Mouse (Mus musculus): ENCODE measurements around the gene Greb1. TPM values are rescaled to one million over a fixed set of nuclear protein-coding genes. Genes with fewer than 3 reads are reported as not detected.

Greb1 gene
- polyA plus RNA-seq, 1 experiment from 2014 or later: 4.5 TPM

DNA sequence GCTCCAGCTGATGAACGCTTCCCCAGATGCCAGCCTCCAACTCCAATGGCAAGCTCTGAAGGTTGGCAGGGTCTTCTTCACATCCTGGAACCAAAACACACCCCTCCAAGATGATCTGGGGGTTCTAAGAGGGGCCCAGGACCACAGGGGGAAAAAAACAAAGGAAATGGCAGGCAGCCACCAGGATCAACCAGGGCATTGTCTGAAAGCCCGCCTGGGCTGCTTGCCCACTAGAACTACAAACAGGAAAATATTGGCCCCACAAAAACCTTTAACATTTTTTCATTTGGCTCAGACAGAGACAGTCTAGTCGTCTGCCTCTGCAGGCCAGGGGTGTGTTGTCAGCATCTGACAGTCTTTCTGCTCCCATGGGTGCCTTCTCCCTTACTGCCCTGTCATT, 25.3 kb downstream of the Greb1 start:
- no peak overlapping the region for H3K9ac ChIP-seq
- H3K4me1 ChIP-seq: no peaks in the 10 kb centered on the region
- no peaks in the 10 kb centered on the region for H3K36me3 ChIP-seq
- H3K4me2 ChIP-seq (replicated peaks): no peak overlapping the region
- no peak for ATAC-seq (ENCODE audit: low FRiP score)
- no peak overlapping the region for H3K4me3 ChIP-seq
- no peak overlapping the region for H3K27ac ChIP-seq
- H3K9me3 ChIP-seq (replicated peaks): no peaks in the 10 kb centered on the region
- WGBS: 86% methylated on average over 3 of the region's 3 CpGs
- no peaks in the 10 kb centered on the region for H3K27me3 ChIP-seq

DNA sequence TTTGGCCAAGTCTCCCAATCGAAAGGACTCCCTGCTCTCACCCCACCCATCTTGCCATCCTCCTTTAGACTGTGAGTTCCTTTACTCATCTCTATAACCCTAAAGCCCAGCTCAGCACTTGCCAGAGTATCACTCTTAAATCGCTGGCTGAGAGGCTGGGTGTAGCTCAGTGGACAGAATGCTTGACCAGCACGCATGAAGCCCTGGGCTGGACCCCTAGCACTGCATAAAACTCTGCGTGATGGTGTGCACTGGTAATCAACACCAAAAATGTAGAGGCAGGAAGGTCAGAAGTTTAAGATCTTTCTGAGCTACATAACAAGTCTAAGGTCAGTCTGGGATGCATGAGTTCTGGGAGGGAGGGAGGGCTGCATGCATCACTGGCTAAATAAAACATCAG, 26.1 kb downstream of the Greb1 start:
- H3K4me3 ChIP-seq: no peak overlapping the region
- no peak overlapping the region for H3K9ac ChIP-seq
- H3K27ac ChIP-seq: no peak overlapping the region
- no peak overlapping the region for H3K4me2 ChIP-seq (replicated peaks)
- H3K4me1 ChIP-seq: no peaks in the 10 kb centered on the region
- no peaks in the 10 kb centered on the region for H3K36me3 ChIP-seq
- no peaks in the 10 kb centered on the region for H3K9me3 ChIP-seq (replicated peaks)
- WGBS: 90% methylated on average over 4 of the region's 4 CpGs
- ATAC-seq (ENCODE audit: low FRiP score): no peak
- no peaks in the 10 kb centered on the region for H3K27me3 ChIP-seq

DNA sequence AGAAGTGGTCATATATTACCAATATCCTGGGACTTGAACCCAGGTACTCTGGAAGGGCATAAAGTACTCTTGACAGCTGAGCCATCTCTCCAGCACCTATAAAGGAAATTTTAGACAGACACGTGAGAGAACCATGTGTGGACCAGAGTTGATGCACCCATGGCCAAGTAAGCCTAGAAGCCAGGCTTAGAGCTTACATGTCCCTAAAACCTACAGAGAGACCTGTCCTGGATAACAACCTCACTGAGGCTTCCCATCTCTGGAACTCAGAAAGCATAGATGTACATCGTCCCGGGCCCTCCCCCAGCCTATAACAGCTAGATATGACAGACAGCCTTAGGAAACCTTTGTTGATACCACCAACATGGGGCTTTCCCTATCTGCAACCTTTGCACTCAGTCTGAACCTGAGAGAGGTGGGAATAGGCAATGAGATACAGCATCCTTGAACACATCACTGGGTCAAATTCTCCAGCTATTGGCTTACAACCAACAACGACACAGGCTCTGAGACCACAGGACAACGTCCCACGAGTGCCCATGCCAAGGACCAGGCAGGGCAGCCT, 31.0 kb downstream of the Greb1 start:
- no peaks in the 10 kb centered on the region for H3K4me1 ChIP-seq
- no peak for ATAC-seq (ENCODE audit: low FRiP score)
- no peaks in the 10 kb centered on the region for H3K36me3 ChIP-seq
- 0 out of 2 replicates have a peak, but pooled peaks cover 5% of the 10 kb centered on the region for H3K9me3 ChIP-seq (replicated peaks)
- no peak overlapping the region for H3K4me3 ChIP-seq
- 89% methylated on average over 6 of the region's 6 CpGs for WGBS
- H3K27ac ChIP-seq: no peak overlapping the region
- H3K9ac ChIP-seq: no peak overlapping the region
- no peaks in the 10 kb centered on the region for H3K27me3 ChIP-seq
- no peak overlapping the region for H3K4me2 ChIP-seq (replicated peaks)

DNA sequence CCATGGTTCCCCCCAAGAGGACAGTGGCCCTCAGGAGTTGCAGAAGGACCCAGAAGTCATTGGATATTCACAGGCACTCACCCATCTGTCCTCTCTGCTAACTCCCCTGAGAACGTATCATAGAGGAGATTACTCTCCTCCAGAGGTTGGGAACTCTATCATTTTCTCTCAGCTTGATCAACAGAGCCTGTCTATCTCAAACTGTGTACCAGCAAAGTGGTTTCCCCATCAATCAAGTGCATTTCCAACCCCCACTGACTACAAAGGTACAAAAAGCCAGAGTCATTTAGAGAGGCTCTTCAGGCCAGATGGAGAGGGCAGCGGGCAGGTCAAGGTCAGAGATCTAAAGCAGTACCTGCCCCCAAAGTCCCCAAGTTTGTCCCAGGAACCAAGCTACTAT, 32.0 kb downstream of the Greb1 start:
- Histone ChIP-seq H3K36me3 (no peaks in the 10 kb centered on the region), H3K4me1 (no peaks in the 10 kb centered on the region), H3K27ac (no peak overlapping the region), H3K9me3 (replicated peaks) (0 out of 2 replicates have a peak, but pooled peaks cover 5% of the 10 kb centered on the region), H3K4me2 (replicated peaks) (no peak overlapping the region), H3K4me3 (no peak overlapping the region), H3K27me3 (no peaks in the 10 kb centered on the region), H3K9ac (no peak overlapping the region)
- WGBS: 64% methylated on average over 2 of the region's 2 CpGs
- ATAC-seq (ENCODE audit: low FRiP score): no peak

DNA sequence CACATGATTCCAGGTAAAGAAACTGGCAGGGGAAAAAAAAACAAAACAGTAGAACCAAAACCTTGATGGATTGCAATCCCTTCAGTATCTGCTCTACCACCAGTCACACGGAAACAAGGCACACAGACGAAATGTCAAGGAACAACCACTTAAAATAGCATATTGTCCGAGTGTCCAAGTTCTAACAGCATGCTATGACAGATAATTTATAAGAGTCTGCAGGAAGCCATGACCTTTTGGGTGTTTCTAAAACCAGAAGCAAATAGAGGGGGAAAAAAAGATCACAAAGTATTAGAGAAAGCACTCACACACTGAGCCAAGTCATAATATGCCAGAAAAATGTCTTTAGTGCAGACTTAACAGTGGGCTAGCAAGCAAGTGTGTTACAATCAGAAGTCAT, 32.4 kb downstream of the Greb1 start:
- H3K4me1 ChIP-seq: no peaks in the 10 kb centered on the region
- H3K9me3 ChIP-seq (replicated peaks): 0 out of 2 replicates have a peak, but pooled peaks cover 5% of the 10 kb centered on the region
- ATAC-seq (ENCODE audit: low FRiP score): no peak
- H3K9ac ChIP-seq: no peak overlapping the region
- H3K27ac ChIP-seq: no peak overlapping the region
- WGBS: 58% methylated on average over 3 of the region's 3 CpGs
- H3K27me3 ChIP-seq: no peaks in the 10 kb centered on the region
- no peak overlapping the region for H3K4me2 ChIP-seq (replicated peaks)
- no peaks in the 10 kb centered on the region for H3K36me3 ChIP-seq
- H3K4me3 ChIP-seq: no peak overlapping the region

DNA sequence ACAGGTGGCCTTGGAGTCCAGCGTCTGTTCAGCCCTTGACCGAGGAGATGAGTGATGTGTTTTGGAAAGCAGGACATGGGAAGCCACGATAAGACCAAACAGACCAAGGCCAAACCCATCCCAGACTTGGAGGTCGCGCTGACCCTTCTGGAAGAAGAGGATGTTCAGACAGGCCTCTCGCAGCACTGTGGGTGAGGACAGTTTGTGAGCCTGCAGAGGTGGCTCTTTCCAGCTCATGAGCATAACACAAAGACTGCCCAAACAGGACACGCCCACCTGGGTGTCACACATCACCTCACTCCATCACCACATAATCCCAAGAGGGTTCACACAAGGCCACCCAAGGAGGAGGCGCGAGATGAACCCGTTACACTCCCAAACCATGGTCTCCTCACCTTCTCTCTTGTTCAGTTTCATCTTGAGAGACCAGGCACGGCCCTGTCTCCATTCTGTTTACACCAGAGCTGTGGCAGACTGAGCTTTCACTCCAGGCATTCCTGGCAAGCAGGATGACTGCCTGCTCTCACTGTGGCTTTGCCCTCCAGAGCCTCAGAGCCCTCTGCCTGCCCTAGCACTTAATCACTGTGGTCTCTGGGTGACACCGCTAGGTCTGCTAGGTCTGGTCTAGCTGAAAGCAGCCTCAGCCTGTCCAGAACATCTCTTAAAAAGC, 35.8 kb downstream of the Greb1 start:
- WGBS: 78% methylated on average over 12 of the region's 12 CpGs
- ATAC-seq (ENCODE audit: low FRiP score): no peak
- Histone ChIP-seq H3K9ac (no peak overlapping the region), H3K27me3 (no peaks in the 10 kb centered on the region), H3K4me3 (no peak overlapping the region), H3K9me3 (replicated peaks) (0 out of 2 replicates have a peak, but pooled peaks cover 5% of the 10 kb centered on the region), H3K4me2 (replicated peaks) (no peak overlapping the region), H3K27ac (no peak overlapping the region), H3K36me3 (no peaks in the 10 kb centered on the region), H3K4me1 (no peaks in the 10 kb centered on the region)

DNA sequence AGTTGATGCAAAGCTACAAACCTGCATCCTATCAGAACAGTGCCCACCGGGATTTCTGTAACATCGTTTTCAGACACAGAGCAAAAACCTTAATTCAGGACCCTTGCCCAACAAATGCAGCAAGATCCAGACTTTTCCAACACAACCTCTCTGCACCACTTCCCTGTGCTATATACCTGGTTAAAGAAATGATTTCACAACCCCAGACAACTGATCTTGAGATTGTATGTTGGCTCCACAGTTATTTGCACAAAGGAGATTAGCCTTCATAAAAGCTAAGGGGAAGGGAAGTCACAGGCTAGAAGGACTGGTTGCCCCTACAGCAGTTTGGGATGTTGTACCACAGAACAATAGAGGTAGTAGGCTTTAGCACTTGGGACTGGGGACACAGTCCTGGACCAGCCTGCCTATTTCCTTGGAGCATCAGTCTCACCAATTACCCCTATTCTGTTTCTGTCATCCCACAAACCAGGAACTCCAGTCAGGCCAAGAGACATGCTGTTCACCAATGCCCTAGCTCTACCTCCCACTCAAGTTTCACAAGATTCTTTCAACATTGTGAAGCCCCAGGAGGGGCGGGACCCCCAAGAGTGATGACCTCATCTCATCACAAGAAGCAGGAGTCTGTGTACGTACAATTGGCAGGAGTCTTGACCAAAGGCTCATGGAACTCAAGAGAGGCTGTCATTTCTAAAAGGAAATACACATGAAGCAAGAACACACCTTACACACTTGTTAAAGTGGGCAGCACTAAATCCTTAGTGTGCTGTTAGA, 36.9 kb downstream of the Greb1 start:
- H3K4me1 ChIP-seq: no peaks in the 10 kb centered on the region
- H3K27ac ChIP-seq: no peak overlapping the region
- ATAC-seq (ENCODE audit: low FRiP score): no peak
- 0 out of 2 replicates have a peak, but pooled peaks cover 5% of the 10 kb centered on the region for H3K9me3 ChIP-seq (replicated peaks)
- H3K4me2 ChIP-seq (replicated peaks): no peak overlapping the region
- WGBS: 80% methylated on average over 4 of the region's 4 CpGs
- no peak overlapping the region for H3K4me3 ChIP-seq
- no peaks in the 10 kb centered on the region for H3K27me3 ChIP-seq
- H3K9ac ChIP-seq: no peak overlapping the region
- H3K36me3 ChIP-seq: no peaks in the 10 kb centered on the region

DNA sequence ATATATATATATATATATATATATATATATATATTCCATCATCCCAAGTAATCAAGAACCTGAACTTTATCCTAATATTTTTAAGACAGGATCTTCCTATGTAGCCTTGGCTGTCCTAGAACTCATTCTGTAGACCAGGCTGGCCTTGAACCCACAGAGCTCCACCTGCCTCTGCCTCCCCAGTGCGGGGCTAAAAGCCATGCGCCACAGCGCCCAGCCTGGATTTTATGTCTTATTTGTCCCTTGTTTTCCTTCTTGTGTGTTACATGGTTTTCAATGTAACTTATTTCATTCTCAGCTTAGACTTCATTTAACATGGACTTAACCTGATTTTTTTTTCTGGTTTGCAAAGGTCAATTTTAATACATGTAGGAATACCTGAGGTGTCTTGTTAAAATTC, 39.2 kb downstream of the Greb1 start:
- 99% methylated on average over 3 of the region's 3 CpGs for WGBS
- no peak for ATAC-seq (ENCODE audit: low FRiP score)
- H3K27ac ChIP-seq: no peak overlapping the region
- H3K9me3 ChIP-seq (replicated peaks): 0 out of 2 replicates have a peak, but pooled peaks cover 5% of the 10 kb centered on the region
- no peaks in the 10 kb centered on the region; the same call in 1 of the 2 replicates for H3K4me1 ChIP-seq
- H3K36me3 ChIP-seq: 0 out of 2 replicates have a peak, but pooled peaks cover 2% of the 10 kb centered on the region
- H3K4me2 ChIP-seq (replicated peaks): no peak overlapping the region
- no peak overlapping the region for H3K4me3 ChIP-seq
- H3K27me3 ChIP-seq: no peaks in the 10 kb centered on the region
- H3K9ac ChIP-seq: no peak overlapping the region

DNA sequence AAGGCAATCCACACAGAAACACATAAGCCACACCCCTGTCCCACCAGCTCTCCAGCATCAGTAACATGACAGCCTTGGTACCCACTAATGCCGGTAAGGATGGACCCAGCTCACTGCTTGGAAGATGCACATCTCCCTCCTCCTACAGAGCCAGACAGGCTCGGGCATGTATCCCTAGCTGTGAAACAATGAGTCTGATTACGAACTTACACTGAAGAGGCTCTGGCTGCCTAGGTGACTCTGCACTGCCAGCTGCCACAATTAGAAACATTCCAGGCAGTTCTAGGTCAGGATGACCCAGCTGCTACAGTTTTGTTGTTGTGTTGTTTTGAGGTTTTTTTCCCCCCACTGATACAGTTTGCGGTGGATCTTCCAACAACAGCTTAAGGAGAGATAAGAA, 40.4 kb downstream of the Greb1 start:
- ATAC-seq (ENCODE audit: low FRiP score): no peak
- Histone ChIP-seq H3K27me3 (no peaks in the 10 kb centered on the region), H3K4me2 (replicated peaks) (no peak overlapping the region), H3K9ac (no peak overlapping the region), H3K4me1 (no peaks in the 10 kb centered on the region; the same call in 1 of the 2 replicates), H3K4me3 (no peak overlapping the region), H3K9me3 (replicated peaks) (no peaks in the 10 kb centered on the region), H3K27ac (no peak overlapping the region), H3K36me3 (0 out of 2 replicates have a peak, but pooled peaks cover 4% of the 10 kb centered on the region)
- 77% methylated on average over 4 of the region's 4 CpGs for WGBS

DNA sequence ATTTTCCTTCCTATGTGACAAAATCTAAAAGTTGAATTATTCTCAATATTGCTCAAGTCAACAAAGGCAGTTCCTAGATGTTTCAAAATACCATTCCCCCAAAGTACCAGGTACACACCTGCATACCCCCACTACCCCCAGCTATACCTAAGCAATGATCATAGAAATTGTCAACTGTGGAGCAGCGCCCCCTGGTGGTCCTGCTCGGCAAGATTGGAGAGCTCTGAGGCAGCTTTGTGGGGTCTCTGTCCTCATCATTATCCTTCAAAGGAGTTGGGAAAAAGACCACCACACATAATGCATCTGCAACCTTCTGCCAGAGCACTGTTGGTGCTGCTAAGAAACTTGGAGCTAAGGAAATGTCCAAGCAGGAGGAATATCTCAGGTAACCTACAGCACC, 46.4 kb downstream of the Greb1 start:
- peaks cover 12% of the 10 kb centered on the region for H3K4me1 ChIP-seq
- no peaks in the 10 kb centered on the region for H3K27me3 ChIP-seq
- H3K4me3 ChIP-seq: no peak overlapping the region
- WGBS: 2% methylated on average over 2 of the region's 2 CpGs
- H3K36me3 ChIP-seq: 0 out of 2 replicates have a peak, but pooled peaks cover 4% of the 10 kb centered on the region
- no peaks in the 10 kb centered on the region for H3K9me3 ChIP-seq (replicated peaks)
- ATAC-seq (ENCODE audit: low FRiP score): no peak
- H3K27ac ChIP-seq: no peak overlapping the region
- no peak overlapping the region for H3K9ac ChIP-seq
- no peak overlapping the region for H3K4me2 ChIP-seq (replicated peaks)

DNA sequence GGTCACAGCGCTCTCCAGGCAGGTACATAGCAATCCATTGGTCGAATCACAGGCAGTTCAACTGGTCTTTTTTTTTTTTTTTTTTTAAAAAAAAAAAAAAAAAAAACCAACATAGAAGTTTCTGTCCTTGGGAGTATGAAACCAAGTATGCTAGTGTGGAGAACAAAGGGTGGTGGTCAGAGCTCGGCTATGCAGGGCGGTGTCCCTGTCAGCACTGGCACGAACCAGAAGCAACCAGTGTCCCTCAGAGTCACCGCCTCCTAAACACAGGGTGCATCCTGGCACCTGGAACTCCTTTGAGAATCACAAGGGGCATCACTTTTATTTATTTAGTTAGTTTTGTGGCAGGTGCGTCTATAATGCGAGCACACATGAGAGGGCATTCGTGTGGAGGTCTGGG, 47.1 kb downstream of the Greb1 start:
- H3K4me3 ChIP-seq: no peak overlapping the region
- WGBS: 84% methylated on average over 9 of the region's 9 CpGs
- H3K27me3 ChIP-seq: no peaks in the 10 kb centered on the region
- no peaks in the 10 kb centered on the region for H3K9me3 ChIP-seq (replicated peaks)
- H3K9ac ChIP-seq: no peak overlapping the region
- peaks cover 12% of the 10 kb centered on the region for H3K4me1 ChIP-seq
- H3K4me2 ChIP-seq (replicated peaks): no peak overlapping the region
- H3K36me3 ChIP-seq: 0 out of 2 replicates have a peak, but pooled peaks cover 4% of the 10 kb centered on the region
- no peak for ATAC-seq (ENCODE audit: low FRiP score)
- H3K27ac ChIP-seq: no peak overlapping the region

DNA sequence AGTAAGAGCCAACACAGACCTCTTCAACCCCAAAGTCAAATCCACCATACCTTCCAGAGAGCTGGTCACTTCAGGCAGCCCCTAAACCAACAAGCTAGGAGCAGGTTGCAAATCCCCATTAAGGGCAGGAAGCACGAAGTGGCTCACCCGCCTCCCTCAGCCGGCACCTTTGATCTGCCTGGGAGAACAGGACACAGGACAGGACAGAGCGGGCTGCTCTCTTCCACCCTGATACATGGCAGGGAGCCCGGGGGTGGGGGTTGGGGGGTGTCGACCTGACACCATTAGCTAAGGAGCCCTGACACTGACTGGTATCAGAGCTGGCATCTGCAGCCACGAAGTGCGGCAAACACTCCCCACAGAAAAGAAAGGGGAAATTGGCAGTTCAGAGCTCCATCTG, 47.6 kb downstream of the Greb1 start:
- 52% methylated on average over 8 of the region's 8 CpGs for WGBS
- H3K4me3 ChIP-seq: no peak overlapping the region
- H3K9me3 ChIP-seq (replicated peaks): no peaks in the 10 kb centered on the region
- no peak overlapping the region for H3K27ac ChIP-seq
- H3K9ac ChIP-seq: no peak overlapping the region
- ATAC-seq (ENCODE audit: low FRiP score): no peak
- no peaks in the 10 kb centered on the region for H3K27me3 ChIP-seq
- H3K4me1 ChIP-seq: peaks cover 12% of the 10 kb centered on the region
- no peak overlapping the region for H3K4me2 ChIP-seq (replicated peaks)
- H3K36me3 ChIP-seq: 0 out of 2 replicates have a peak, but pooled peaks cover 4% of the 10 kb centered on the region

All from hindbrain, embryonic 12.5 days (tissue).